Mouse (Mus musculus) testis, adult 2 months (tissue): ENCODE results near the gene Spata31d1a. TPM values are rescaled to one million over a fixed set of nuclear protein-coding genes. Genes with fewer than 3 reads are reported as not detected.

Experiments used
- H3K27ac ChIP-seq: fragments of 200-500 bp; 2 replicates; pipeline ENCODE4 v1.5.1; 2012; ENCODE audit warnings: low read depth, low read length; ENCODE audit not compliant: control insufficient read depth, insufficient read depth
- H3K27me3 ChIP-seq: fragments of 200-500 bp; 2 replicates; pipeline ENCODE4 v1.6.1; 2012; ENCODE audit warnings: mild to moderate bottlenecking, low read length, moderate library complexity; ENCODE audit not compliant: control insufficient read depth, insufficient read depth
- H3K36me3 ChIP-seq: fragments of 200-500 bp; 2 replicates; pipeline ENCODE4 v1.6.1; 2012; ENCODE audit warnings: mild to moderate bottlenecking, low read length; ENCODE audit not compliant: control insufficient read depth, insufficient read depth
- H3K4me1 ChIP-seq: fragments of 200-500 bp; 2 replicates; pipeline ENCODE4 v1.6.1; 2012; ENCODE audit warnings: low read length; ENCODE audit not compliant: control insufficient read depth, insufficient read depth
- H3K4me3 ChIP-seq: fragments of 200-500 bp; 2 replicates; pipeline ENCODE4 v1.5.1; 2012; ENCODE audit warnings: low read depth, mild to moderate bottlenecking, low read length, moderate library complexity, mixed read lengths; ENCODE audit not compliant: control insufficient read depth
- CTCF ChIP-seq: fragments of 200-500 bp; IDR thresholded peaks from 2 replicates; pipeline ENCODE4 v1.5.1; 2012; ENCODE audit warnings: low read depth, mild to moderate bottlenecking, inconsistent platforms, low read length, moderate library complexity; ENCODE audit not compliant: control insufficient read depth, insufficient read depth, insufficient replicate concordance
- POLR2A ChIP-seq: fragments of 200-500 bp; IDR thresholded peaks from 2 replicates; pipeline ENCODE4 v1.6.1; 2012; ENCODE audit warnings: low read depth, mild to moderate bottlenecking, inconsistent platforms, low read length, moderate library complexity; ENCODE audit not compliant: control insufficient read depth
- polyA plus RNA-seq: library from polyadenylated mRNA; depleted of rRNA; stranded (reverse); fragments of >200 nt; gene quantifications from 2 replicates; pipeline ENCODE4 v1.2.3, GENCODE M21; 2012; rRNA removed

Gene Spata31d1a
- polyA plus RNA-seq, 1 experiment = 122 TPM

- no peak overlapping the region for H3K27ac ChIP-seq
- H3K4me3 ChIP-seq = no peak overlapping the region
- TF ChIP-seq CTCF (no peak), POLR2A (no peak)
- peaks cover 4% of the 10 kb centered on the region for H3K4me1 ChIP-seq
- H3K27me3 ChIP-seq = no peaks in the 10 kb centered on the region
- no peaks in the 10 kb centered on the region for H3K36me3 ChIP-seq
Observed at GRCm38 (mm10) chr13:59655718-59656315, 54.3 kb downstream of the Spata31d1a start.

- Histone ChIP-seq H3K27me3 (no peaks in the 10 kb centered on the region), H3K36me3 (no peaks in the 10 kb centered on the region), H3K4me1 (peaks cover 4% of the 10 kb centered on the region), H3K4me3 (no peak overlapping the region), H3K27ac (no peak overlapping the region)
- TF ChIP-seq POLR2A (no peak), CTCF (no peak)
Observed at GRCm38 (mm10) chr13:59654465-59654864, 55.7 kb downstream of the Spata31d1a start.

- no peak overlapping the region for H3K27ac ChIP-seq
- no peaks in the 10 kb centered on the region for H3K27me3 ChIP-seq
- H3K36me3 ChIP-seq = no peaks in the 10 kb centered on the region
- H3K4me3 ChIP-seq = no peak overlapping the region
- peaks cover 4% of the 10 kb centered on the region for H3K4me1 ChIP-seq
- TF ChIP-seq CTCF = no peak
- TF ChIP-seq POLR2A = no peak
Observed at GRCm38 (mm10) chr13:59653136-59653535, 57.0 kb downstream of the Spata31d1a start.

- H3K4me1 ChIP-seq = peaks cover 4% of the 10 kb centered on the region
- H3K27ac ChIP-seq = no peak overlapping the region
- no peaks in the 10 kb centered on the region for H3K36me3 ChIP-seq
Observed at GRCm38 (mm10) chr13:59652651-59653050, 57.5 kb downstream of the Spata31d1a start.

More at GRCm38 (mm10) chr13:59652651-59653050, 57.5 kb downstream of the Spata31d1a start:
- TF ChIP-seq CTCF (no peak), POLR2A (no peak)
- Histone ChIP-seq H3K27me3 (no peaks in the 10 kb centered on the region), H3K4me3 (no peak overlapping the region)

Other genes starting within 250 kb of the Spata31d1a start
- 74.6 and 82.5 TPM in 2 replicates for gene Agtpbp1, start 125.1 kb downstream of the Spata31d1a start, polyA plus RNA-seq
- gene Naa35, start 125.1 kb downstream of the Spata31d1a start, polyA plus RNA-seq = 42.8 and 46.5 TPM in 2 replicates
- gene Golm1, start 34.5 kb downstream of the Spata31d1a start, polyA plus RNA-seq = 3.0 and 3.4 TPM in 2 replicates
- gene 4921517D22Rik, start 16.2 kb downstream of the Spata31d1a start, polyA plus RNA-seq = 23.4 and 24.2 TPM in 2 replicates
- 118 and 120 TPM in 2 replicates for gene Spata31d1b, start 2.0 kb upstream of the Spata31d1a start, polyA plus RNA-seq
- gene Spata31d1d, start 21.4 kb upstream of the Spata31d1a start, polyA plus RNA-seq = 74.8 and 83.7 TPM in 2 replicates
- 45.6 and 46.7 TPM in 2 replicates for gene 1700014D04Rik, start 36.4 kb upstream of the Spata31d1a start, polyA plus RNA-seq
- gene Isca1, start 59.5 kb upstream of the Spata31d1a start, polyA plus RNA-seq = 149 and 158 TPM in 2 replicates
- not detected in 2 replicates for gene Gm49354, start 71.9 kb upstream of the Spata31d1a start, polyA plus RNA-seq
- gene Tut7, start 112.8 kb upstream of the Spata31d1a start, polyA plus RNA-seq = 9.5 and 10.1 TPM in 2 replicates